Mouse (Mus musculus) spleen, postnatal 36 days (tissue): ENCODE results near the gene Ccp110.

Source experiments
- DNase-seq, 2 experiments: peaks; one replicate each; pipeline ENCODE4 v3.0.0; 2022; ENCODE audit warnings: low spot score in 2 of 2, mixed read lengths in 1 of 2

The Ccp110 gene

GRCm38 (mm10) chr7:118725459-118725858 is 13.1 kb downstream of the Ccp110 start:
- no peak for DNase-seq

GRCm38 (mm10) chr7:118728846-118729587 is 16.7 kb downstream of the Ccp110 start:
- no peak for DNase-seq

GRCm38 (mm10) chr7:118731781-118732180 is 19.4 kb downstream of the Ccp110 start:
- DNase-seq, result no peak

- no peak for DNase-seq
These were observed 20.9 kb downstream of the Ccp110 start for GRCm38 (mm10) chr7:118733225-118733624.

- DNase-seq, result no peak
These were observed 26.4 kb downstream of the Ccp110 start for GRCm38 (mm10) chr7:118738730-118739129.

- peak; percentile 77 to 84 for DNase-seq
These were observed 27.7 kb downstream of the Ccp110 start, which contains the start of gene Vps35l for GRCm38 (mm10) chr7:118739975-118740531. Vps35l (plus strand) TSS chr7:118740226.

GRCm38 (mm10) chr7:118740532-118741338 is 28.4 kb downstream of the Ccp110 start:
- DNase-seq, result peak; percentile 90 to 93

- DNase-seq, result no peak
These were observed 29.9 kb downstream of the Ccp110 start for GRCm38 (mm10) chr7:118742278-118742677.

- DNase-seq, result no peak
These were observed 32.4 kb downstream of the Ccp110 start for GRCm38 (mm10) chr7:118744766-118745165.

GRCm38 (mm10) chr7:118747891-118748672 is 35.7 kb downstream of the Ccp110 start:
- DNase-seq, result no peak

- no peak for DNase-seq
These were observed 37.4 kb downstream of the Ccp110 start for GRCm38 (mm10) chr7:118749706-118750105.

GRCm38 (mm10) chr7:118751625-118752024 is 39.3 kb downstream of the Ccp110 start:
- no peak for DNase-seq

GRCm38 (mm10) chr7:118755756-118756155 is 43.4 kb downstream of the Ccp110 start:
- DNase-seq, result no peak

- peak in 1 of 2 experiments; percentile 41 for DNase-seq
These were observed 44.3 kb downstream of the Ccp110 start for GRCm38 (mm10) chr7:118756490-118757265.

GRCm38 (mm10) chr7:118758369-118758768 is 46.0 kb downstream of the Ccp110 start:
- DNase-seq, result no peak

- no peak for DNase-seq
These were observed 47.0 kb downstream of the Ccp110 start for GRCm38 (mm10) chr7:118759372-118759771.

GRCm38 (mm10) chr7:118763939-118764338 is 51.6 kb downstream of the Ccp110 start:
- DNase-seq, result no peak

- DNase-seq, result no peak
These were observed 52.4 kb downstream of the Ccp110 start for GRCm38 (mm10) chr7:118764725-118765124.

- no peak for DNase-seq
These were observed 53.3 kb downstream of the Ccp110 start for GRCm38 (mm10) chr7:118765604-118766003.

- peak; percentile 26 to 52 for DNase-seq
These were observed 53.9 kb downstream of the Ccp110 start for GRCm38 (mm10) chr7:118766119-118766833.
